Mouse (Mus musculus) bone marrow, adult 2 months (tissue): Measurements from ENCODE around the gene Prkcb.

Source experiments
- CTCF ChIP-seq: fragments of 200-500 bp; IDR thresholded peaks from 2 replicates; pipeline ENCODE4 v1.5.1; 2011; ENCODE audit warnings: low read length, control low read depth; ENCODE audit not compliant: control insufficient read depth, insufficient read depth
- POLR2A ChIP-seq: fragments of 200-500 bp; IDR thresholded peaks from 2 replicates; pipeline ENCODE4 v1.6.1; 2011; ENCODE audit warnings: low read depth, mild to moderate bottlenecking, control low read depth, low read length, borderline replicate concordance; ENCODE audit not compliant: control insufficient read depth

- TF ChIP-seq CTCF (no peak), POLR2A (no peak)
Observed at GRCm38 (mm10) chr7:122506467-122506866, 217.9 kb downstream of the Prkcb start.
